Mouse (Mus musculus): ENCODE data around the gene Tmem147. TPM values are rescaled to one million over a fixed set of nuclear protein-coding genes. Genes with fewer than 3 reads are reported as not detected.

Gene Tmem147
- polyA plus RNA-seq, 1 experiment from 2014 or later: 158 TPM

DNA sequence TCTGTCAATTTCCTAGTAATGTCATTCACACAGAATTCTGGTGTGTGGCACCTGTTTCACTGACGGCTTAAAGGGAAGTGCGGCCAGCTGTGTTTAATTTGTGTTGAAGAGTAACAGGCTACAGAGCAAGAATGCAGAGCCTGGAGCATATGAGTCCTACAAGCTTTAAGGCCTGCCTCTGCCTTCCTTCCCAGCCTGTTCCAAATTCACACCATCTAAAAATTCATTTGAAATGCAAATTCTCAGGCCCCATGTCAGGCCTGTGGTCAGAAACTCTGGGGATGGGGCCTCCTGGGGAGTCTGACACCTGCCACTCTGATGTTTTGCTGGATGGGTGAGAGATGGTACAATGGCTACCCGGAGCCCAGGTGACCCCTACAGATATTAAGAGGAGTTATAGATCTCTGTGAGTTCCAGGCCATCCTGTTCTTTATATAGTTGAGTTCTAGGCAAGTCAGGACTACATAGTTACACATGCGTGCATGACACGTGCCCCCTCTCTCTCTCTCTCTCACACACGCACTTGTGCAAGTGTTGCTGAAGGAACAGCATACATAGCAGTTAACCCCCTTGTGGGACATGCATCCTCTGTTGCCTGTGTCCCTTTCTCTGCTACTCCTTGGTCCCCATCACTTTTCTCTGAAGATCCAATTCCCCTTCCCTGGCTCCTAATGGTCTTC, 5.9 kb downstream of the Tmem147 start:
- ATAC-seq (ENCODE audit: insufficient number of reproducible peaks, insufficient read depth, low FRiP score, low TSS enrichment, low read depth): no peak
- WGBS: 59% methylated on average over 6 of the region's 6 CpGs
- H3K9me3 ChIP-seq: no peaks in the 10 kb centered on the region
- no peak overlapping the region for H3K9ac ChIP-seq (replicated peaks)
- H3K4me1 ChIP-seq (replicated peaks): peaks cover 8% of the 10 kb centered on the region
- H3K4me2 ChIP-seq: no peak overlapping the region
- H3K27me3 ChIP-seq: peaks cover 10% of the 10 kb centered on the region
- no peak overlapping the region for H3K4me3 ChIP-seq (replicated peaks)
- H3K27ac ChIP-seq: no peak overlapping the region
- H3K36me3 ChIP-seq: peaks cover 19% of the 10 kb centered on the region

DNA sequence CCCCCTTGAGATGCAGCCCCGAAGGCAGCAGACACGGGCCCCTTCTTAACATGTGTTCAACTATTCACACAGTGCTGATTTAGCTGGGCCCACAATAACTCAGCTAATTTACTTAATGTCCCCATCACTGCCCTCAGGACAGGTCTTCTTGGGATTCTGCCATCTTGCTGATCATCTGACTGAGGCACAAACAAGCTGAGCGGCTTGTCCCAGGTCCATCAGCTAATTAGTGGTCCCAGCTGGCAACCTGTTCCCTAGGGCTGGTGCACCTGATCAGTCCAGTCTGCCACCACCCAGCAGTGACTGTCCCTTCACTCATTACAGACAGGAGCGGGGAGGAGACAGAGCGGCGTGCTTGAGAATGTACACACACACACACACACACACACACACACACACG, 8.1 kb downstream of the Tmem147 start:
- WGBS: 80% methylated on average over 7 of the region's 7 CpGs
- Histone ChIP-seq H3K27ac (no peak overlapping the region), H3K36me3 (0 out of 2 replicates have a peak, but pooled peaks cover 6% of the 10 kb centered on the region), H3K4me2 (no peak overlapping the region), H3K4me1 (replicated peaks) (peaks cover 11% of the 10 kb centered on the region; the same call in 1 of the 2 replicates), H3K4me3 (replicated peaks) (no peak overlapping the region), H3K27me3 (peaks cover 31% of the 10 kb centered on the region), H3K9me3 (no peaks in the 10 kb centered on the region), H3K9ac (replicated peaks) (no peak overlapping the region)
- ATAC-seq (ENCODE audit: insufficient number of reproducible peaks, insufficient read depth, low FRiP score, low TSS enrichment, low read depth): no peak

DNA sequence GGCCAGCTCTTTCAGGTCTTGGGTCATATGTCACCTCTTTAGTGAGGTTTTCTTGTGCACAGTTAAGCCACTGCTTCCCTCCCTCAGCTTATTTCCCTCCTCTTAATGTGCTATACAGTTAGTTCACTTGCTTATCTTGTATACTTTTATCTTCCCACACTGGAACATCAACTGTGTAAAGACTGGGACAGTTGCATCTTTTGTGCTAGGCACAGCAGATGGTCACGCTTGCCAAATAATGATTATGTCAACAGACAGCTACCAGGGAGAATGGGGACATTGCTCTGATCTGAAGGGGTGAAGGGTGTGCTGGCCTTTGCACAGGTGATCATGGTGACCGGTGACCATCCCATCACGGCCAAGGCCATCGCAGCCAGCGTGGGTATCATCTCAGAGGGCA, 9.7 kb downstream of the Tmem147 start:
- Histone ChIP-seq H3K4me3 (replicated peaks) (no peak overlapping the region), H3K9ac (replicated peaks) (no peak overlapping the region), H3K9me3 (no peaks in the 10 kb centered on the region), H3K4me1 (replicated peaks) (peaks cover 11% of the 10 kb centered on the region; the same call in 1 of the 2 replicates), H3K4me2 (no peak overlapping the region), H3K27ac (no peak overlapping the region), H3K36me3 (no peaks in the 10 kb centered on the region), H3K27me3 (peaks cover 47% of the 10 kb centered on the region)
- WGBS: 91% methylated on average over 5 of the region's 5 CpGs
- ATAC-seq (ENCODE audit: insufficient number of reproducible peaks, insufficient read depth, low FRiP score, low TSS enrichment, low read depth): no peak

DNA sequence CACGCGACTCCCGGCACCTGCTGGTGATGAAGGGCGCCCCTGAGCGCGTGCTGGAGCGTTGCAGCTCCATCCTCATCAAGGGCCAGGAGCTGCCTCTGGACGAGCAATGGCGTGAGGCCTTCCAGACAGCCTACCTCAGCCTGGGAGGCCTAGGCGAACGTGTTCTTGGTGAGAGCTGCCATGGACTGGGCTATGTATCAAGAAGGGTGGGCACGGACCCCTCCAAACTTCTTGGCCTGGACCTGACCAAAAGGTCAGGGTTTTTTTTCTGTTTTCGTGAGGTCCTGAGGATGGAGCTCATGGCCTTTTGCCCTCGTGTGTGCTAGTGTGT, 11.7 kb downstream of the Tmem147 start:
- ATAC-seq (ENCODE audit: insufficient number of reproducible peaks, insufficient read depth, low FRiP score, low TSS enrichment, low read depth): peak; percentile 38; the same call in 1 of the 2 replicates

DNA sequence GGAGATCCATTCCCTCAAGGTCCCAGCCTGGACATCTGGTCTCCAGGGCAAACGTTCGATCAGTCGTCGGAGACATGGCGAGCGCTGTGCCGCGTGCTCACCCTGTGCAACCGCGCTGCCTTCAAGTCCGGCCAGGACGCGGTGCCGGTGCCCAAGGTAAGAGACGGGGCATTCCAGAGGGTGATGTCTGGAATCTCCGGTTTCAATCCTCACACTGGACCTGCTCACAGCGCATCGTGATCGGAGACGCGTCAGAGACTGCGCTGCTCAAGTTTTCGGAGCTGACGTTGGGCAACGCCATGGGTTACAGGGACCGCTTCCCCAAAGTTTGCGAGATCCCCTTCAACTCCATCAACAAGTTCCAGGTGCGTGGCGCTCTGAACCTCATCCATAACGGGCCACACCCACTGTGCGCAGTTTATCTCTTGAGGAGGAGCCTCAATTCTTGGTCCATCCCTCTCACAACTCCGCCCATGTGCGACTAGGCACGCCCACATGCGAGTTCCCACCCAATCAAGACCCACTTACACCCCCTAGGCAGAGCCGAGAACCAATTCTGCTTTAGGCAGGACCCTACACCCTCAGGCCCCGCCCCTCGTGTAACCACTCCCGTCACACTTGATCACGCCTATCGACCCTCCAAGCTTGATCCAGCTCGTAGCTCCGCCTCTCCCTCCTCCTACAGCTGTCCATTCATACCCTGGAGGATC, 12.2 kb downstream of the Tmem147 start:
- H3K9me3 ChIP-seq: no peaks in the 10 kb centered on the region
- ATAC-seq (ENCODE audit: insufficient number of reproducible peaks, insufficient read depth, low FRiP score, low TSS enrichment, low read depth): peak; percentile 89
- H3K36me3 ChIP-seq: no peaks in the 10 kb centered on the region
- H3K9ac ChIP-seq (replicated peaks): no peak overlapping the region
- 4% methylated on average over 43 of the region's 43 CpGs for WGBS
- no peak overlapping the region for H3K27ac ChIP-seq
- H3K4me1 ChIP-seq (replicated peaks): 0 out of 2 replicates have a peak, but pooled peaks cover 7% of the 10 kb centered on the region
- H3K4me3 ChIP-seq (replicated peaks): peak overlapping the region; percentile 36
- H3K4me2 ChIP-seq: peak overlapping the region; percentile 60
- peaks cover 48% of the 10 kb centered on the region for H3K27me3 ChIP-seq

More for the DNA sequence above, 11.7 kb downstream of the Tmem147 start:
- Histone ChIP-seq H3K4me2 (peak overlapping the region; percentile 60), H3K27ac (no peak overlapping the region), H3K36me3 (no peaks in the 10 kb centered on the region), H3K4me1 (replicated peaks) (0 out of 2 replicates have a peak, but pooled peaks cover 7% of the 10 kb centered on the region), H3K9ac (replicated peaks) (no peak overlapping the region), H3K4me3 (replicated peaks) (peak overlapping the region; percentile 36), H3K27me3 (peaks cover 48% of the 10 kb centered on the region), H3K9me3 (no peaks in the 10 kb centered on the region)
- WGBS: 9% methylated on average over 14 of the region's 14 CpGs

DNA sequence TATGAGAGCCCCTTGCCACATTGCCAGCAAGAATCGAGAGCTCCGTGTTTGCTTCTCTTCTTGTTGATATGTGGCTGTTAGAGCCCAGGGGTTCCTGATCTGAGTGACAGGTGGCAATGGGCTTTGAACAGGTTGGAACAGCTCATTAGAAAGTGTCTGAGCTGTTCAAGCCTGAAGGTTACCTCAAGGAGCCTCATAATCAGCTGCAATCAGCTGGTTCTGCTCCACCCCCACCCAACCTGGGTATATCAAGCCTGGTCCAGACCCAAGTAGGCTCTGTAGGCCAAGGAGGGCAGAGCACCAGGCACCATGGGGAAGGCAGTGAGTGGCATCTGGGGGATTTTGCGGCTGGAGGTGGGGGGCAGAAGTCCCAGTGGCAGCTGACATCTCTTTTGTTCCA, 17.4 kb downstream of the Tmem147 start, which contains the start of gene Atp4a:
Gene Atp4a (plus strand): TSS at position 268 of the 400 bp plus-strand sequence.
- Histone ChIP-seq H3K4me3 (replicated peaks) (no peak within 1 kb of the TSS), H3K27ac (no peak within 1 kb of the TSS)
- 77% methylated on average over 3 of the region's 3 CpGs for WGBS

DNA sequence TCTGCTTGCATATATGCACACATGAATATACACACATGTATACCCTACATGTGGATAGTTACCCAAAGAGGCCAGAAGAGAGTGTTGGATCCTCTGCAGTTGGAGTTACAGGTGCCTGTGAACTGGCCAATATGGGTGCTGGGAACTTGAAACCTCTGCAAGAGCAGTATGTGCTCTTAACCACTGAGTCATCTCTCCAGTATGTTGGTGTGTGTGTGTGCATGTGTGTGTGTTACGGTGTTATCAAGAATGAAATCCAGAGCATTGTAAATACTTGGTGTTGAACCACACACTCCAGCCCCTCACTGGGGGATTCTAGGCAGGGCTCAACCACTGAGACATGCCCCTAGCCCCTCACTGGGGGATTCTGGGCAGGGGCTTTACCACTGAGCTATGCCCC, 21.9 kb downstream of the Tmem147 start:
- Histone ChIP-seq H3K36me3 (no peaks in the 10 kb centered on the region), H3K4me3 (replicated peaks) (no peak overlapping the region), H3K27me3 (0 out of 2 replicates have a peak, but pooled peaks cover 4% of the 10 kb centered on the region), H3K9ac (replicated peaks) (no peak overlapping the region), H3K27ac (no peak overlapping the region), H3K4me1 (replicated peaks) (no peaks in the 10 kb centered on the region), H3K9me3 (no peaks in the 10 kb centered on the region), H3K4me2 (no peak overlapping the region)
- WGBS: 84% methylated on average over 1 of the region's 1 CpGs
- no peak for ATAC-seq (ENCODE audit: insufficient number of reproducible peaks, insufficient read depth, low FRiP score, low TSS enrichment, low read depth)

More for the DNA sequence above, 17.4 kb downstream of the Tmem147 start, which contains the start of gene Atp4a:
- Histone ChIP-seq H3K27me3 (peaks cover 27% of the 10 kb centered on the region), H3K4me2 (no peak within 1 kb of the TSS), H3K9ac (replicated peaks) (no peak within 1 kb of the TSS), H3K9me3 (no peaks in the 10 kb centered on the region), H3K36me3 (no peaks in the 10 kb centered on the region), H3K4me1 (replicated peaks) (0 out of 2 replicates have a peak, but pooled peaks cover under 1% of the 10 kb centered on the region)
- ATAC-seq (ENCODE audit: insufficient number of reproducible peaks, insufficient read depth, low FRiP score, low TSS enrichment, low read depth): no peak

DNA sequence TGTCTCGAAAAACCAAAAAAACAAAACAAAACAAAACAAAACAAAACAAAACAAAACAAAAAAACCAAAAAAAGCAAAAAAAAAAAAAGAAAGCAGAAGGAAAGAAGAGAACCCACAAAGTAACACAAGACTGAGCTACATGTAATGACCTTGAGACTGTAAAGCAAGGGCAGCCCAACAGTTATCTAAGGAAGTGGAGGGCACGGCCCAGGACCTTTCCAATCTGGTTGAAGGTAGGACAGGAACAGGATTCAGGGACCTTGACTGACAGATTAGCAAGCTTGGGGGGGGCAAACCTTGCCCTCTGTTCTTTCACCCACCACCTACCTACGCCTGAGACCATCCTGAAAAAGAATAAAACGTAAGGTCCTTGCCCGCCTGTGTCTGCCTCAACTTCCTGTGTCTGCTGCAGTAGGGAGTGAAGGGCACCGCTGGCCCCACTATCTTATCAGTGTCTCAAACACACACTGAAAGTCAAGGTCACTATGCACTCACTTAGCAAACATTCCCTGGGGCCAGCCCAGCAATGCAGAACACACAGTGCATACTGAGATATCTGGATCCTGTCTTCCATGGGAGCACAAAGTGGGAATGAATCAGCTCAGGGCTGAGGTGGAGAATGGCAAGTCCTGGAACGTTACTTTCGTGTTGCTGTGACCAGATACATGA, 23.0 kb downstream of the Tmem147 start:
- Histone ChIP-seq H3K9me3 (peaks cover 3% of the 10 kb centered on the region; the same call in 1 of the 2 replicates), H3K4me3 (replicated peaks) (no peak overlapping the region), H3K9ac (replicated peaks) (no peak overlapping the region), H3K4me2 (no peak overlapping the region), H3K36me3 (no peaks in the 10 kb centered on the region), H3K4me1 (replicated peaks) (no peaks in the 10 kb centered on the region), H3K27me3 (0 out of 2 replicates have a peak, but pooled peaks cover 4% of the 10 kb centered on the region), H3K27ac (no peak overlapping the region)
- ATAC-seq (ENCODE audit: insufficient number of reproducible peaks, insufficient read depth, low FRiP score, low TSS enrichment, low read depth): no peak
- WGBS: 82% methylated on average over 8 of the region's 8 CpGs

DNA sequence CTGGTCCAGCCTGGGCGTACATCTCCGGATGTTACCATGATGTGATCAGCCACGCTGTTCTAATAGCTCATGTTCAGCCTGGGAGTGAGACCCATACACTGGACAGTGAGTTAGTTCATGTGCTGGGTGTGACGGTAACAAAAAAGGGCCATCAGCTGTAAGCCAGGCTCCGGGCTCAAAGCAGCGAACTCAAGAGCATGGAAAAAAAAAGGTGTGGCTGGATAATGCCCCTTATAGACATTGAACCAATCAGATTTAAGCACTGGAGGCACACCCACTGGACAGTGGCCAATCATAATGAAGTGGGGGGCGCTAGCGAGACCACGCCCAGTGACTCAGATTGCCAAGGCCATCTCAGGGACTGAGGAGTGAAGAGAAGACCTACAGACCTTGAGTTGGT, 30.8 kb downstream of the Tmem147 start, which contains the start of gene 2200002J24Rik:
Gene 2200002J24Rik (plus strand): TSS at position 338 of the 400 bp plus-strand sequence.
- 0 out of 2 replicates have a peak, but pooled peaks cover 8% of the 10 kb centered on the region for H3K27me3 ChIP-seq
- H3K27ac ChIP-seq: no peak within 1 kb of the TSS
- peaks cover 3% of the 10 kb centered on the region; the same call in 1 of the 2 replicates for H3K9me3 ChIP-seq
- no peaks in the 10 kb centered on the region for H3K4me1 ChIP-seq (replicated peaks)
- ATAC-seq (ENCODE audit: insufficient number of reproducible peaks, insufficient read depth, low FRiP score, low TSS enrichment, low read depth): no peak
- H3K36me3 ChIP-seq: no peaks in the 10 kb centered on the region
- no peak within 1 kb of the TSS for H3K9ac ChIP-seq (replicated peaks)
- WGBS: 40% methylated on average over 9 of the region's 9 CpGs
- no peak within 1 kb of the TSS for H3K4me2 ChIP-seq
- H3K4me3 ChIP-seq (replicated peaks): no peak within 1 kb of the TSS

DNA sequence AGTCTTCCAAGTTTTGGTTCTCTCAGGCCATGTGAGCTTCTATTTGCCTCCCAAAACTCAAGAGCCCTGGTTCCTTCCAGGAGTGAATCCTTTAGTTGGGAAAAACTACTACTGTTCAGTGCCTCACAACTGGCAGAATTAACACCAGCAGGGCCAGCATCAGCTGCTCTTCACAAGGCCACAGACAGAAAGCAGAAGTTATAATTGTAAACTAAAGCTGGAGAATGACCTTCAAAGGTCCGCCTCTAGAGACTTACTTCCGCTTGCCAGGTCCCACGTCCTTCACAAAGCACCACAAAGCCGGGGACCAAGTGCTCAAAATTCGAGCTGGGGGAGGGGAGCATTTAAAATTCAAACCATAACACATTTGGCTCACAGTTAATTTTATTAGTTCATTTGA, 31.2 kb downstream of the Tmem147 start:
- Histone ChIP-seq H3K4me3 (replicated peaks) (no peak overlapping the region), H3K9ac (replicated peaks) (no peak overlapping the region), H3K4me2 (no peak overlapping the region), H3K4me1 (replicated peaks) (no peaks in the 10 kb centered on the region), H3K9me3 (peaks cover 3% of the 10 kb centered on the region; the same call in 1 of the 2 replicates), H3K27ac (no peak overlapping the region), H3K27me3 (0 out of 2 replicates have a peak, but pooled peaks cover 8% of the 10 kb centered on the region), H3K36me3 (no peaks in the 10 kb centered on the region)
- no peak for ATAC-seq (ENCODE audit: insufficient number of reproducible peaks, insufficient read depth, low FRiP score, low TSS enrichment, low read depth)
- 72% methylated on average over 5 of the region's 5 CpGs for WGBS

DNA sequence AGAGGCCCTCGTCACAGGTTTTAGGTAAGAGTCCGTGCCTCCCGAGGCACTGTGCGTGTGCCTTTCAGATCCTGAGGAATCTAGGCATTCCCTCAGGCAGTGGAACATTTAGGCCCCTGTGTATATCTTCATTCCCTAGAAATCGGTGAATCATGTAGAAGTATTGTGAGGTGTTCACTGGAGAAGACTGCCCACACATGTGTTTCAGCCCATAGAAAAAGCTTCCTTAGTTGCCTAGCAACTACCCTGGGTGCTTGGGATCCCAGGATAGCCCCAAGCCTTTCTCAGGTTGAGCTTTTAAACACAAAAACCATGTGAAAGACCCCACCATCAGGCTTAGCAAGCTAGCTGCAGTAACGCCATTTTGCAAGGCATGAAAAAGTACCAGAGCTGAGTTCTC, 41.0 kb downstream of the Tmem147 start:
- Histone ChIP-seq H3K27me3 (peaks cover 23% of the 10 kb centered on the region), H3K36me3 (no peaks in the 10 kb centered on the region), H3K4me3 (replicated peaks) (no peak overlapping the region), H3K27ac (no peak overlapping the region), H3K9ac (replicated peaks) (no peak overlapping the region), H3K9me3 (no peaks in the 10 kb centered on the region), H3K4me1 (replicated peaks) (no peaks in the 10 kb centered on the region), H3K4me2 (no peak overlapping the region)
- ATAC-seq (ENCODE audit: insufficient number of reproducible peaks, insufficient read depth, low FRiP score, low TSS enrichment, low read depth): no peak
- WGBS: 77% methylated on average over 6 of the region's 6 CpGs
